In the genomic region with DNA sequence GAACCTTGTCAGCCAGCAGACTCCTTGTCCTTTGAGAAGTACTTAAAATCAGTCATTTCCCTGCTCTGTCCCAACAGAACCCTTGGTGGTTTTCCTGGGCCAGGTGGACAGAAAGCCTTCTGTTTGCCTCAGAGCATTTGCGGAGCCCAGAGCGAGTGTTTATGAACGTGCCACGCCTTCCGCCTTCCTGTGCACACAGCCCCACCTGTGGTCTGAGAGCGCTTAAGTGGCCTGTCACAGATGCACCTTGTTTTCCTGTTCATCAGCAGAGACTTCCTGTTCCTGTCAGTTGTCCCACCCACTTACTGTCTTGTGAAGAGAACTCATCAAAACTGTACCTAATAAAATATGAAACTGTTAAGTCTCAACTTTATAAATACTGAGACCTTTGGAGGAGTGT, we compare ENCODE assay signal across 13 mouse cellular contexts. TPM values are rescaled to one million over a fixed set of nuclear protein-coding genes. Genes with fewer than 3 reads are reported as not detected.
DNase-seq lines count a peak whose midpoint lies in the region; ATAC-seq and TF ChIP-seq lines count a peak whose summit lies in the region.
"Had no signal": no experiment of that assay in that cellular context is flagged by ENCODE, and none has a peak within 500 bp of the region (broad histone marks: within the 10 kb centered on the region; RNA-seq: fewer than 3 reads in every experiment).

No protein-coding gene starts in this region.

- H3K9ac ChIP-seq in kidney, embryonic 14.5 days (ENCODE audit: low read depth, low read length): no peak overlapping the region
- H3K9ac ChIP-seq: forebrain, embryonic 15.5 days had no signal

- intact Hi-C loops in heart, postnatal 25 days (cut with DNase I): loop anchor here (5.0 kb wide), 1 partner anchor 43 kb away; no protein-coding TSS in a partner anchor

- no peaks in the 10 kb centered on the region for H3K9me3 ChIP-seq in kidney, embryonic 14.5 days (ENCODE audit: control insufficient read depth, low read length)
- H3K9me3 ChIP-seq: embryonic facial prominence, embryonic 10.5 days; forebrain, embryonic 15.5 days; heart, embryonic 10.5 days had no signal

- peaks cover 2% of the 10 kb centered on the region for H3K4me1 ChIP-seq in bone marrow, adult 2 months (ENCODE audit: control insufficient read depth, insufficient read depth, low read length)
- H3K4me1 ChIP-seq in kidney, embryonic 14.5 days (ENCODE audit: control insufficient read depth, insufficient read depth, low read length): peaks cover 10% of the 10 kb centered on the region; the same call in 1 of the 2 replicates

- no peaks in the 10 kb centered on the region for H3K27me3 ChIP-seq in kidney, embryonic 14.5 days (ENCODE audit: control insufficient read depth, insufficient read depth, low read length)
- H3K27me3 ChIP-seq: forebrain, embryonic 15.5 days had no signal

- no peak overlapping the region for H3K4me2 ChIP-seq in kidney, embryonic 14.5 days (replicated peaks; ENCODE audit: low read depth, low read length)
- H3K4me2 ChIP-seq: forebrain, embryonic 15.5 days had no signal

- peak; percentile 93 for DNase-seq in heart, adult 11 months
- DNase-seq in heart, postnatal 25 days (ENCODE audit: low spot score): no peak
- peak; percentile 84 for DNase-seq in thymus, postnatal 0 days (ENCODE audit: low spot score)
- DNase-seq in right cerebral cortex, adult 2 months (ENCODE audit: low spot score in 2 of 2): no peak
- DNase-seq: liver; right cerebral cortex, postnatal 4 days had no signal

- no peak for TF ChIP-seq CTCF in bone marrow, adult 2 months (IDR thresholded peaks at IDR 0.05; ENCODE audit: control insufficient read depth, insufficient read depth, low read length)

- H3K27ac ChIP-seq in bone marrow, adult 2 months (ENCODE audit: control insufficient read depth, insufficient read depth, low read depth, low read length, poor library complexity): peak overlapping the region; percentile 12; the same call in 1 of the 2 replicates
- H3K27ac ChIP-seq in kidney, embryonic 14.5 days (ENCODE audit: low read depth, low read length): no peak overlapping the region
- H3K27ac ChIP-seq: embryonic facial prominence, embryonic 10.5 days; forebrain, embryonic 15.5 days; heart, embryonic 10.5 days had no signal

- 26% methylated on average over 6 of the region's 6 CpGs for WGBS in bone marrow, adult 2 months
- WGBS in kidney, embryonic 14.5 days: 83% methylated on average over 6 of the region's 6 CpGs

- no peak for TF ChIP-seq POLR2A in bone marrow, adult 2 months (IDR thresholded peaks at IDR 0.05; ENCODE audit: borderline replicate concordance, control insufficient read depth, low read depth, low read length)

- 0 out of 2 replicates have a peak, but pooled peaks have one; percentile 12 for ATAC-seq in monocyte, adult 5-6 weeks (replicated peaks; ENCODE audit: insufficient number of reproducible peaks, low FRiP score, low TSS enrichment, poor library complexity, severe bottlenecking)
- ATAC-seq in kidney, embryonic 14.5 days (ENCODE audit: low FRiP score, low TSS enrichment): no peak
- no peak for ATAC-seq in erythroid progenitor cell, adult 5-6 weeks (replicated peaks; ENCODE audit: low FRiP score, poor library complexity, severe bottlenecking)
- ATAC-seq: forebrain, embryonic 15.5 days had no signal

- H3K4me3 ChIP-seq in bone marrow, adult 2 months (replicated peaks; ENCODE audit: control insufficient read depth, low read depth, low read length): no peak overlapping the region
- H3K4me3 ChIP-seq in kidney, embryonic 14.5 days (ENCODE audit: low read length): no peak overlapping the region
- H3K4me3 ChIP-seq: embryonic facial prominence, embryonic 10.5 days; forebrain, embryonic 15.5 days; heart, embryonic 10.5 days had no signal

- H3K36me3 ChIP-seq in kidney, embryonic 14.5 days (ENCODE audit: control insufficient read depth, insufficient read depth, low read length): peaks cover 62% of the 10 kb centered on the region

RNA-seq across cellular contexts. Expression of gene Klf3, which starts 16.2 kb away (rescaled TPM):
- total RNA-seq in heart, postnatal 25 days (2021): 10 to 100 TPM; 43.6 to 55.6 TPM
- polyA plus RNA-seq in bone marrow, adult 2 months (2011; ENCODE audit: insufficient read depth, insufficient read length, low replicate concordance, missing spikeins): 60.7 and 72.8 TPM in 2 replicates
- total RNA-seq in monocyte, adult 5-6 weeks (2017): 144 to 183 TPM (median 159 TPM) in 3 replicates
- 81.6 and 112 TPM in 2 replicates for polyA plus RNA-seq in thymus, postnatal 0 days (2015; fragmentation: Nextera tagmentation; extraction: Ambion mirVana)
- polyA plus RNA-seq in kidney, embryonic 14.5 days (2014; fragmentation: Nextera tagmentation; extraction: Ambion mirVana): 45.1 and 78.4 TPM in 2 replicates
- total RNA-seq in erythroid progenitor cell, adult 5-6 weeks (2015; ENCODE audit: low replicate concordance): 583 and 622 TPM in 2 replicates
- total RNA-seq in erythroid progenitor cell, adult 5-6 weeks (2017; ENCODE audit: low replicate concordance): 406 and 427 TPM in 2 replicates

Comparison
In these comparisons a context has a peak if more than half of its experiments do, and no peak if none do; other contexts are left out.
1. DNase-seq: peak in heart, adult 11 months (single experiment) and thymus, postnatal 0 days (single experiment); none in heart, postnatal 25 days (single experiment) and right cerebral cortex, adult 2 months (0 of 2).